Mouse (Mus musculus): ENCODE data around the gene Qpct.

- no peak for TF ChIP-seq CHD2 (IDR thresholded peaks at IDR 0.05; ENCODE audit: low read depth, low read length)
- no peak for TF ChIP-seq MAFK (IDR thresholded peaks at IDR 0.05; ENCODE audit: insufficient read depth, low read depth, low read length)
- no peak for TF ChIP-seq ZNF384 (IDR thresholded peaks at IDR 0.05; ENCODE audit: low read depth, low read length)
- TF ChIP-seq ZC3H11A (IDR thresholded peaks at IDR 0.05; ENCODE audit: borderline replicate concordance, low read depth, low read length) = no peak
Observed at GRCm38 (mm10) chr17:79136401-79136800, 84.7 kb downstream of the Qpct start.
